Mouse (Mus musculus): ENCODE measurements at regions not wholly inside any gene's neighbourhood (a gene's known extent, or its start where the extent isn't known, plus 50 kb on each side); places are given as distances from the start of the nearest gene placed in this dataset.
A peak's percentile ranks its signal among the peaks of the same experiment; 100 is the strongest.

DNA sequence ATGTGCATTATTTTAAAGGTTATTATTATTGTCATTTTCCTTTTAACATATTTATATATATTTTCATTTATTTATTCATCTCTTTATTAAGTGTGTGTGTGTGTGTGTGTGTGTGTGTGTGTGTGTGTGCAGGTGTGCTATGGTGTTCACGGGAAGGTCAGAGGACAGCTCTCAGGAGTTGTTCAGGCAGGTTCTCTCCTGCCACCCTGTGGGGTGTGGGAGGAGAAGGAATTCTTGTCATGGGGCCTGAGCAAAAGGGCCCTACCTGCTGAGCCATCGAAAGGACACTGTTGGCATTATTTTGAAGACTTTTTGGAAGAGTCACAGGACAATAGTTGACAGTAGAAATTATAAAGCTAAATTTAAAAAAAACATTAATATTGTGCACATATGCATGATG, 216.4 kb upstream of the Gadl1 start:
- Histone ChIP-seq H3K4me1 (ENCODE audit: control insufficient read depth, insufficient read depth, low read length) (no peaks in the 10 kb centered on the region), H3K27me3 (ENCODE audit: control insufficient read depth, insufficient read depth, low read length) (no peaks in the 10 kb centered on the region), H3K36me3 (ENCODE audit: control insufficient read depth, insufficient read depth, low read length) (no peaks in the 10 kb centered on the region), H3K27ac (ENCODE audit: control insufficient read depth, insufficient read depth, low read depth, low read length) (no peak overlapping the region), H3K4me3 (ENCODE audit: control insufficient read depth, low read depth, low read length) (no peak overlapping the region)
- TF ChIP-seq POLR2A (IDR thresholded peaks at IDR 0.05; ENCODE audit: control insufficient read depth, low read depth, low read length) (no peak), CTCF (IDR thresholded peaks at IDR 0.05; ENCODE audit: control insufficient read depth, insufficient read depth, insufficient replicate concordance, low read depth, low read length) (no peak)

DNA sequence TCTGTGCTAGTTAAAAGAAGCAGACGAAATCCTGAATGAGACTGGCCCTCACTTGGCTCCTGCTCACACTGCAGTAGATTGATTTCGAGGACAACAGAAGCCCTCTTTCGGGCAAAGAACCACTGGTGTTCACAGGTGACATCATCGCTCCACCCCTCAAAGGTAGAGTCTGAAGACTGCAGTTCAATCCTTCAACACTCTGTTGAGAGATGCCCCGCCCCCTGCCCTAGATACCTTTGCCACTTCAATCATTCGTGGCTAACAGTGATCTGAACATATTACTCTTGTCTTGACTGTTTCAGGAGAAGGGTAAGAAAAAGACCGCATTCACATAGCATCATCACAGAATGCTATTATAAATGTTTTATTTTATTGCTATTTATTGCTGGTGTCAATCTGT, 205.5 kb upstream of the Gadl1 start:
- Histone ChIP-seq H3K4me3 (ENCODE audit: control insufficient read depth, low read depth, low read length) (no peak overlapping the region), H3K27me3 (ENCODE audit: control insufficient read depth, insufficient read depth, low read length) (no peaks in the 10 kb centered on the region), H3K36me3 (ENCODE audit: control insufficient read depth, insufficient read depth, low read length) (no peaks in the 10 kb centered on the region), H3K27ac (ENCODE audit: control insufficient read depth, insufficient read depth, low read depth, low read length) (no peak overlapping the region), H3K4me1 (ENCODE audit: control insufficient read depth, insufficient read depth, low read length) (no peaks in the 10 kb centered on the region)
- TF ChIP-seq CTCF (IDR thresholded peaks at IDR 0.05; ENCODE audit: control insufficient read depth, insufficient read depth, insufficient replicate concordance, low read depth, low read length) (no peak), POLR2A (IDR thresholded peaks at IDR 0.05; ENCODE audit: control insufficient read depth, low read depth, low read length) (no peak)

DNA sequence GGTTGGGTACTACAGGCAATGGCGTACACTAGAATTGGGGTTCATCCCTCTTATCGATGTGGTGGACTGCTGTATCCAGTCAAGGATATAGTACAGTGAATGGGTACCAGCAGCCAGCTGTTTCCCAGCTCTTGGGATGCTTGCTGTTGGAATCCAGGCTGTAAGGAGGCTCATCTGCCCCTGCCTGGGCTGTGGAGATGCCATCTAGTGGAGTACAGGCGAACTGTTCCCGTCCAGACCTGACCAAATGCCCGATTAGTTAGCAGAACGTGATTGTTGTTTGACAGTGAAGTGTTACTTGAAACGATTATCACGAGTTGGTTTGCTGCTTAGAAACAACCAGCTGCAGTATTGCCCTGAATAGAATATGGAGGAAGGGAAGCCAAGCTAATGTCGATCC, 205.0 kb upstream of the Gadl1 start:
- Histone ChIP-seq H3K4me1 (ENCODE audit: control insufficient read depth, insufficient read depth, low read length) (no peaks in the 10 kb centered on the region), H3K27me3 (ENCODE audit: control insufficient read depth, insufficient read depth, low read length) (no peaks in the 10 kb centered on the region), H3K27ac (ENCODE audit: control insufficient read depth, insufficient read depth, low read depth, low read length) (no peak overlapping the region), H3K4me3 (ENCODE audit: control insufficient read depth, low read depth, low read length) (no peak overlapping the region), H3K36me3 (ENCODE audit: control insufficient read depth, insufficient read depth, low read length) (no peaks in the 10 kb centered on the region)
- TF ChIP-seq POLR2A (IDR thresholded peaks at IDR 0.05; ENCODE audit: control insufficient read depth, low read depth, low read length) = no peak
- TF ChIP-seq CTCF (IDR thresholded peaks at IDR 0.05; ENCODE audit: control insufficient read depth, insufficient read depth, insufficient replicate concordance, low read depth, low read length) = peak; percentile 64; the same call in 1 of the 2 replicates

DNA sequence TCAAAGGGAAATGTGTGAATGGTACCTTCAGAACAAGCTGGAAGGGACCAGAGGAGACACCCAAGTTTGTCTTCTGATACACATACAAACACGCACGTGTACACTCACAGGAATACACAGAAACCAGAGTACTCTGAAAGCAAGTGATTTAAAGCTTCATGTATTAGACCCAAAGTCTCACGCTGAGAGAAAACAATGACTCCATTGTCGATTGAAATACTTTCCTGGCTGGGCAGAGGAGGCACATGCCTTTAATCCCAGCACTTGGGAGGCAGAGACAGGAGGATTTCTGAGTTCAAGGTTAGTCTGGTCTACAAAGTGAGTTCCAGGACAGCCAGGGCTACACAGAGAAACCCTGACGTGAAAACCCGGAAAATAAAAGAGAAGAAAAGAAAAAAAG, 203.5 kb upstream of the Gadl1 start:
- Histone ChIP-seq H3K27me3 (ENCODE audit: control insufficient read depth, insufficient read depth, low read length) (no peaks in the 10 kb centered on the region), H3K4me3 (ENCODE audit: control insufficient read depth, low read depth, low read length) (no peak overlapping the region), H3K36me3 (ENCODE audit: control insufficient read depth, insufficient read depth, low read length) (no peaks in the 10 kb centered on the region), H3K27ac (ENCODE audit: control insufficient read depth, insufficient read depth, low read depth, low read length) (no peak overlapping the region), H3K4me1 (ENCODE audit: control insufficient read depth, insufficient read depth, low read length) (no peaks in the 10 kb centered on the region)
- TF ChIP-seq POLR2A (IDR thresholded peaks at IDR 0.05; ENCODE audit: control insufficient read depth, low read depth, low read length) = no peak
- no peak for TF ChIP-seq CTCF (IDR thresholded peaks at IDR 0.05; ENCODE audit: control insufficient read depth, insufficient read depth, insufficient replicate concordance, low read depth, low read length)

DNA sequence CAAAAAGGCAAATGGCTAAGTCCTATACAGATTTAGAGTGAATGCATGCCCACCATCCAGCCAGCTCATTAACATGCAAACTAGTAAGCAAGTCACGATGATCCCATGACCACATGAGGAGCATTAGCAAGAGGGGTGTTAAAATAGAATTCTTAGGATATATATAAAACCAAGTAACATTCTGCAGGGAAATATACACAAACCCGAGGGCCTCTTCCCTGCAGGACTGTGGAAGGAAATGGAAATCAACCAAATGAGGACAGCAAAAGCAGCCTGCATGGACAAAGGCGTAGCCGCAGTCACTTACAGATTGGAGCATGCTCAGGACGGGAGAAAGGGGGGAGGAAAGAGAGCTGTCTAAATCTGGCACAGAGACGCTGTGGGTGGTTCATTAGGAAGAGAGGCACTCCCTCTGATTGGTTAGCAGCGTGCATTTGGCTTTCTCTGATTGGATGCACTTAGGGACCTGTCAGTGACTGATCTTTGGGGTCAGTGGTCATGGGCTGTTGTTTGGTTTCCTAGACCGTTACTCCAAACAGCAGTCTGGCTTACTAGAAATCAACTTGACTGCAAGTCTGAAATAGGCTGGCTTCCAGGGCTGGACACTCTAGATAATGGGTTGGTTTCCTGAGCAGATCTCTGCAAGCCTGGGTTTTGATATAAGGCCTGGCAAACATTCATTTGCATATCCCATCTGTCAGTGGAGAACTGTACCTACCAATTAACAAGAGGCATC, 200.9 kb upstream of the Gadl1 start:
- Histone ChIP-seq H3K27me3 (ENCODE audit: control insufficient read depth, insufficient read depth, low read length) (no peaks in the 10 kb centered on the region), H3K36me3 (ENCODE audit: control insufficient read depth, insufficient read depth, low read length) (no peaks in the 10 kb centered on the region), H3K27ac (ENCODE audit: control insufficient read depth, insufficient read depth, low read depth, low read length) (no peak overlapping the region), H3K4me3 (ENCODE audit: control insufficient read depth, low read depth, low read length) (no peak overlapping the region), H3K4me1 (ENCODE audit: control insufficient read depth, insufficient read depth, low read length) (no peaks in the 10 kb centered on the region)
- no peak for TF ChIP-seq CTCF (IDR thresholded peaks at IDR 0.05; ENCODE audit: control insufficient read depth, insufficient read depth, insufficient replicate concordance, low read depth, low read length)
- TF ChIP-seq POLR2A (IDR thresholded peaks at IDR 0.05; ENCODE audit: control insufficient read depth, low read depth, low read length) = no peak

DNA sequence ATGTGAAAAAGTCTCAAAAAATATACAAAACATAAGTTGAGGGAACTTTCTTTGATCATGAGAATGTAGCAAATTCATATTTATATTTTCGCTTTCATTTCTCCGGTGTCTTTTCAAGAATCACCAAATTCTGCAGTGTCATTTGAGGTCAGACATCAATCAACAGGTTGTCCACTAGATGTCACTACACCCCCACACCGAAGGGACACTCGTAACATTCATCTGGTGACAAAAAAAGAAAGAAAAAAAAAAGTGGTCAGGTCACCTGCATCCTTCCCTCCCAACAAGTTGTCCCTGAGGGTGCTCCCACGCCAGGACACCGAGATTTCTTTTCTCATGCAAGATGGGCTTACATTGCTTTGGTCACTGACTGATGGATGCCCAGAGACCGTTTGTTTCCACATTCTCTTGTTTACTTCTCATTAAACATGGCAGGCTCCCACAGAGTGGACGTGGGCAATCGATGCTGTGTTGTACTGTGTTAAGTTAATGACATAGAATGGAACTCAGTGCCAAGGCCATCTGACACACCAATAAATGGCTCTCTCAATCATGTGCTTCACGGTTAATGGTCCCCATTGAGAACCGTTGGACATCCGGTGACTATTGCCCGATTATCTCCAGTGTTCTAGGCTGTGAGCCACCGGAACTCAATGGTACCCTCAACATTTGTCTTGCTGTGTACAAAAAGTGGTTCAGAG, 199.1 kb upstream of the Gadl1 start:
- Histone ChIP-seq H3K27me3 (ENCODE audit: control insufficient read depth, insufficient read depth, low read length) (no peaks in the 10 kb centered on the region), H3K4me1 (ENCODE audit: control insufficient read depth, insufficient read depth, low read length) (no peaks in the 10 kb centered on the region), H3K27ac (ENCODE audit: control insufficient read depth, insufficient read depth, low read depth, low read length) (no peak overlapping the region), H3K36me3 (ENCODE audit: control insufficient read depth, insufficient read depth, low read length) (no peaks in the 10 kb centered on the region), H3K4me3 (ENCODE audit: control insufficient read depth, low read depth, low read length) (no peak overlapping the region)
- TF ChIP-seq CTCF (IDR thresholded peaks at IDR 0.05; ENCODE audit: control insufficient read depth, insufficient read depth, insufficient replicate concordance, low read depth, low read length) (no peak), POLR2A (IDR thresholded peaks at IDR 0.05; ENCODE audit: control insufficient read depth, low read depth, low read length) (no peak)

DNA sequence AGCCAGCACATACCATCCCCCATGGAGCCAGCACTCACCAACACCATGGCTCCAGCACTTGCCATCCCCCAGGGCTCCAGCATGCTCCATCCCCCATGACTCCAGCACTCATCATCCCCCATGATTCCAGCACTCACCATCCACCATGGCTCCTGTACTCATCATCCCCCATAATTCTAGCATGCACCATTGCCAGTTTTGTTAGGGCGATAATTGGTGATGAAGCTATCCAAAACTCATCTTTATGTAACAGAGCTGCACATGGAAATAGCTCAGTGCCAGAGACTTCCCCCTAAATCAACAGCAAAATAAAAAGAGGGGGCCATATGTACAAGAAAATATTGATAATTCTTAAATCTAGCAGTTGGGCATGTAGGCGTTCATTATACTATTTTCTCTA, 188.9 kb upstream of the Gadl1 start:
- Histone ChIP-seq H3K36me3 (ENCODE audit: control insufficient read depth, insufficient read depth, low read length) (no peaks in the 10 kb centered on the region), H3K27ac (ENCODE audit: control insufficient read depth, insufficient read depth, low read depth, low read length) (no peak overlapping the region), H3K4me1 (ENCODE audit: control insufficient read depth, insufficient read depth, low read length) (no peaks in the 10 kb centered on the region), H3K27me3 (ENCODE audit: control insufficient read depth, insufficient read depth, low read length) (no peaks in the 10 kb centered on the region), H3K4me3 (ENCODE audit: control insufficient read depth, low read depth, low read length) (no peak overlapping the region)
- no peak for TF ChIP-seq CTCF (IDR thresholded peaks at IDR 0.05; ENCODE audit: control insufficient read depth, insufficient read depth, insufficient replicate concordance, low read depth, low read length)
- no peak for TF ChIP-seq POLR2A (IDR thresholded peaks at IDR 0.05; ENCODE audit: control insufficient read depth, low read depth, low read length)
